Mouse (Mus musculus): Measurements from ENCODE around the gene Ddx19b. TPM values are rescaled to one million over a fixed set of nuclear protein-coding genes. Genes with fewer than 3 reads are reported as not detected.
"Not testable (repeated sequence)": the region's sequence is repeated elsewhere in the genome, so short reads cannot be mapped to it uniquely, and the experiment has no call there.

Gene Ddx19b
- 2.4 and 4.9 TPM in 2 replicates for polyA plus RNA-seq (2012; rRNA removed)

GRCm38 (mm10) chr8:111031572-111031971 is at the start of gene Ddx19b:
Gene Ddx19b (minus strand): TSS chr8:111031751.
- TF ChIP-seq CTCF (IDR thresholded peaks at IDR 0.05; ENCODE audit: insufficient read depth, low read length) (no peak), POLR2A (IDR thresholded peaks at IDR 0.05; ENCODE audit: borderline replicate concordance, extremely low read depth, low read depth, low read length) (no peak)
- 93% methylated on average over 19 of the region's 19 CpGs for WGBS
- no peak within 1 kb of the TSS for H3K4me3 ChIP-seq (replicated peaks; ENCODE audit: extremely low read depth, low read depth, low read length)
- DNase-seq, result no peak
- H3K4me1 ChIP-seq (ENCODE audit: control insufficient read depth, insufficient read depth, low read length), result peaks cover 3% of the 10 kb centered on the region; the same call in 1 of the 2 replicates

GRCm38 (mm10) chr8:111079861-111080271 is 48.3 kb upstream of the Ddx19b start:
- no peak overlapping the region for H3K4me3 ChIP-seq (replicated peaks; ENCODE audit: extremely low read depth, low read depth, low read length)
- no peak for DNase-seq
- TF ChIP-seq CTCF (IDR thresholded peaks at IDR 0.05; ENCODE audit: insufficient read depth, low read length) (peak; percentile 16; the same call in 1 of the 2 replicates), POLR2A (IDR thresholded peaks at IDR 0.05; ENCODE audit: borderline replicate concordance, extremely low read depth, low read depth, low read length) (no peak)
- no peaks in the 10 kb centered on the region for H3K4me1 ChIP-seq (ENCODE audit: control insufficient read depth, insufficient read depth, low read length)
- WGBS, result 34% methylated on average over 6 of the region's 6 CpGs

- Histone ChIP-seq H3K4me1 (ENCODE audit: control insufficient read depth, insufficient read depth, low read length) (no peaks in the 10 kb centered on the region), H3K4me3 (replicated peaks; ENCODE audit: extremely low read depth, low read depth, low read length) (no peak overlapping the region)
- WGBS, result 36% methylated on average over 5 of the region's 5 CpGs
- no peak for DNase-seq
- TF ChIP-seq POLR2A (IDR thresholded peaks at IDR 0.05; ENCODE audit: borderline replicate concordance, extremely low read depth, low read depth, low read length) (no peak), CTCF (IDR thresholded peaks at IDR 0.05; ENCODE audit: insufficient read depth, low read length) (no peak)
Observed at GRCm38 (mm10) chr8:111079461-111079860, 47.9 kb upstream of the Ddx19b start.

- no peaks in the 10 kb centered on the region for H3K4me1 ChIP-seq (ENCODE audit: control insufficient read depth, insufficient read depth, low read length)
- whole genome bisulfite sequencing, result 82% methylated on average over 3 of the region's 3 CpGs
- DNase-seq, result no peak
- no peak for TF ChIP-seq POLR2A (IDR thresholded peaks at IDR 0.05; ENCODE audit: borderline replicate concordance, extremely low read depth, low read depth, low read length)
- TF ChIP-seq CTCF (IDR thresholded peaks at IDR 0.05; ENCODE audit: insufficient read depth, low read length), result no peak
- H3K4me3 ChIP-seq (replicated peaks; ENCODE audit: extremely low read depth, low read depth, low read length), result no peak overlapping the region
Observed at GRCm38 (mm10) chr8:111075926-111076325, 44.4 kb upstream of the Ddx19b start.

GRCm38 (mm10) chr8:111068660-111069059 is 37.1 kb upstream of the Ddx19b start:
- DNase-seq; H3K4me3 ChIP-seq (replicated peaks; ENCODE audit: extremely low read depth, low read depth, low read length); H3K4me1 ChIP-seq (ENCODE audit: control insufficient read depth, insufficient read depth, low read length): not testable (repeated sequence)
- 89% methylated on average over 9 of the region's 9 CpGs for WGBS

GRCm38 (mm10) chr8:111067439-111067838 is 35.9 kb upstream of the Ddx19b start:
- 29% methylated on average over 10 of the region's 10 CpGs for WGBS
- no peak for DNase-seq
- no peak overlapping the region for H3K4me3 ChIP-seq (replicated peaks; ENCODE audit: extremely low read depth, low read depth, low read length)
- TF ChIP-seq POLR2A (IDR thresholded peaks at IDR 0.05; ENCODE audit: borderline replicate concordance, extremely low read depth, low read depth, low read length), result no peak
- no peak for TF ChIP-seq CTCF (IDR thresholded peaks at IDR 0.05; ENCODE audit: insufficient read depth, low read length)
- H3K4me1 ChIP-seq (ENCODE audit: control insufficient read depth, insufficient read depth, low read length), result no peaks in the 10 kb centered on the region

- no peak for DNase-seq
- peaks cover 3% of the 10 kb centered on the region; the same call in 1 of the 2 replicates for H3K4me1 ChIP-seq (ENCODE audit: control insufficient read depth, insufficient read depth, low read length)
- no peak overlapping the region for H3K4me3 ChIP-seq (replicated peaks; ENCODE audit: extremely low read depth, low read depth, low read length)
- no peak for TF ChIP-seq CTCF (IDR thresholded peaks at IDR 0.05; ENCODE audit: insufficient read depth, low read length)
- TF ChIP-seq POLR2A (IDR thresholded peaks at IDR 0.05; ENCODE audit: borderline replicate concordance, extremely low read depth, low read depth, low read length), result no peak
- 53% methylated on average over 4 of the region's 4 CpGs for WGBS
Observed at GRCm38 (mm10) chr8:111066308-111066707, 34.8 kb upstream of the Ddx19b start.

GRCm38 (mm10) chr8:111062893-111063292 is 31.3 kb upstream of the Ddx19b start:
- Histone ChIP-seq H3K4me3 (replicated peaks; ENCODE audit: extremely low read depth, low read depth, low read length) (no peak overlapping the region), H3K4me1 (ENCODE audit: control insufficient read depth, insufficient read depth, low read length) (peaks cover 3% of the 10 kb centered on the region; the same call in 1 of the 2 replicates)
- WGBS, result 53% methylated on average over 2 of the region's 2 CpGs
- TF ChIP-seq POLR2A (IDR thresholded peaks at IDR 0.05; ENCODE audit: borderline replicate concordance, extremely low read depth, low read depth, low read length), result no peak
- no peak for TF ChIP-seq CTCF (IDR thresholded peaks at IDR 0.05; ENCODE audit: insufficient read depth, low read length)
- DNase-seq, result no peak

- DNase-seq, result peak; percentile 84
- Histone ChIP-seq H3K4me3 (replicated peaks; ENCODE audit: extremely low read depth, low read depth, low read length) (peak overlapping the region; percentile 89), H3K4me1 (ENCODE audit: control insufficient read depth, insufficient read depth, low read length) (peaks cover 3% of the 10 kb centered on the region; the same call in 1 of the 2 replicates)
- no peak for TF ChIP-seq POLR2A (IDR thresholded peaks at IDR 0.05; ENCODE audit: borderline replicate concordance, extremely low read depth, low read depth, low read length)
- no peak for TF ChIP-seq CTCF (IDR thresholded peaks at IDR 0.05; ENCODE audit: insufficient read depth, low read length)
- under 1% methylated on average over 27 of the region's 27 CpGs for WGBS
Observed at GRCm38 (mm10) chr8:111062072-111062757, 30.7 kb upstream of the Ddx19b start.

- WGBS, result 3% methylated on average over 14 of the region's 14 CpGs
- Histone ChIP-seq H3K4me3 (replicated peaks; ENCODE audit: extremely low read depth, low read depth, low read length) (peak overlapping the region; percentile 89), H3K4me1 (ENCODE audit: control insufficient read depth, insufficient read depth, low read length) (peaks cover 3% of the 10 kb centered on the region; the same call in 1 of the 2 replicates)
- no peak for DNase-seq
- TF ChIP-seq POLR2A (IDR thresholded peaks at IDR 0.05; ENCODE audit: borderline replicate concordance, extremely low read depth, low read depth, low read length) (no peak), CTCF (IDR thresholded peaks at IDR 0.05; ENCODE audit: insufficient read depth, low read length) (no peak)
Observed at GRCm38 (mm10) chr8:111061688-111062071, 30.1 kb upstream of the Ddx19b start.
